Mouse (Mus musculus): ENCODE measurements around the gene L3mbtl3. TPM values are rescaled to one million over a fixed set of nuclear protein-coding genes. Genes with fewer than 3 reads are reported as not detected.

Gene L3mbtl3
- polyA plus RNA-seq (2021; fragmentation: Nextera tagmentation): 4.7 and 8.1 TPM in 2 replicates
- long read RNA-seq, experiment 1, full-length matches to known transcripts: 1 of 28 reads
- long read RNA-seq, experiment 1, partial matches to known transcripts: 12 of 28 reads
- long read RNA-seq, experiment 1, other reads (novel, unspliced or antisense): 15 of 28 reads
- long read RNA-seq, experiment 2, partial matches to known transcripts: 9 of 19 reads
- long read RNA-seq, experiment 2, other reads (novel, unspliced or antisense): 10 of 19 reads

DNA sequence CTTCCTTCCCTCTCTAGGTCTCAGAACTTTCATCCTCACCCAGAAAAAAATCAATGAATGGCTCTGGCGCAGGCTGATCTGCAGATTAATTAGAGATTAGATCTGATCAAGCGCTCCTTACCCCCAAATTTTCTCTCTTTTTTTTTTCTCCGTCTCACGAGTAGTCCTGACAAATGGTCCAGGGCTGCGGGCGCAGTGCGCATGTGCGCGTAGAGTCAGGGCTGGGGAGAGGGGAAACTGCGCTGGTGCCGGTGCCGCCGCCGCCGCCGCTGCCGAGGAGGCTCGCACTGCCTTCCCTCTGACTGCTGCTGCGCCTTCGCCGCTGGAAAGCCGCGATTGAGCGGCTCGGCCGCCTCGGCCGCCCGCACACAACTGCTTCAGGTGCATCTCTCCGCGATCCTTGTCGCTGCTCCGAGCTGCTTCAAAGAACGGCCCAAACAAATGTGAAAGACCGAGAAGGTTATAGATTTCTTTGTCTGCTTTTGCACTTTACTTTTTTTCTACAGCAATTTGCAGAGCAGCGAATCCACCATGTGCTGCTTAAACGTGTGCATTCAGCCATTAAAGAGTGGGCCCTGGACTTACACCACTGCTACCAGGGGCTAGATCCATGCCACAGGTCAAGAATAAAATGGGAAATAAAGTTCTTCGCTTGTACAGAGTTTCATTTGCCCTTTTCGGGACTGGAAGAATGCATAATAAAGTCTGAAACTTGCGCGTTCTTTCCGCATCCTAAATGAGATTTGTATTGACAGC, at the start of gene L3mbtl3:
Gene L3mbtl3, minus strand, starts transcription at position 182 of the 756 bp plus-strand sequence.

DNA sequence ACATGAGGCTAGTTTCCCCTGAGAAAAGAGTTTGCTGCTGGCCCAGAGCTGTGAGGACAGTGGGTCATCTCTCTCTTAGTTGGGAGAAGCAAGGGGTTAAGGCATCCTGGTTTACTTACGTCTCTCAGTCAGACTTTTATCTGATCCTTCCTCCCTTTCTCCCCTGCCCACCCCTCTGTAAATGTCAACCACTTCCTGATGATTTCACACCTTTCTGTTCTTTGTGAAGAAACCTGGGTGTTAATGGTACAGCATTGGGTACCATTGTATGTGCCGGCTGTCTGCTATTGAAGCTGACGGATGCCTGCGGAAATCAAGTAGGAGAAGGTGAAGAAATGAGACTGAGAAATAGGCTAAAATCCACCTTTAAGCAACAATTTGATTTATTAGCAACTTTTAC, 146.3 kb downstream of the L3mbtl3 start, which contains the start of gene Samd3:
Gene Samd3, plus strand, starts transcription at position 220 of the 400 bp plus-strand sequence.

Other genes starting within 250 kb of the L3mbtl3 start
- gene Samd3, start 146.3 kb downstream of the L3mbtl3 start, polyA plus RNA-seq (2021; fragmentation: Nextera tagmentation): 1.5 and 1.9 TPM in 2 replicates

All from left cerebral cortex, adult 6 months (tissue).